Mouse (Mus musculus): ENCODE data around the gene Slc5a6.
A peak's percentile ranks its signal among the peaks of the same experiment; 100 is the strongest.
"Not testable (repeated sequence)": the region's sequence is repeated elsewhere in the genome, so short reads cannot be mapped to it uniquely, and the experiment has no call there.

Slc5a6 gene

GRCm38 (mm10) chr5:31080795-31081164 lies 32.1 kb upstream of the Slc5a6 start:
- no peak for DNase-seq (ENCODE audit: low read depth, low spot score)
- Histone ChIP-seq H3K36me3 (ENCODE audit: control insufficient read depth, insufficient read depth, low read length, poor library complexity, severe bottlenecking) (peaks cover 2% of the 10 kb centered on the region; the same call in 1 of the 2 replicates), H3K27me3 (ENCODE audit: control insufficient read depth, insufficient read depth, low read length, poor library complexity, severe bottlenecking) (no peaks in the 10 kb centered on the region)

GRCm38 (mm10) chr5:31080059-31080794 lies 31.5 kb upstream of the Slc5a6 start:
- Histone ChIP-seq H3K36me3 (ENCODE audit: control insufficient read depth, insufficient read depth, low read length, poor library complexity, severe bottlenecking) (peaks cover 2% of the 10 kb centered on the region; the same call in 1 of the 2 replicates), H3K27me3 (ENCODE audit: control insufficient read depth, insufficient read depth, low read length, poor library complexity, severe bottlenecking) (no peaks in the 10 kb centered on the region)
- no peak for DNase-seq (ENCODE audit: low read depth, low spot score)

GRCm38 (mm10) chr5:31076346-31076745 lies 27.6 kb upstream of the Slc5a6 start:
- no peaks in the 10 kb centered on the region for H3K27me3 ChIP-seq (ENCODE audit: control insufficient read depth, insufficient read depth, low read length, poor library complexity, severe bottlenecking)
- DNase-seq (ENCODE audit: low read depth, low spot score) = no peak
- H3K36me3 ChIP-seq (ENCODE audit: control insufficient read depth, insufficient read depth, low read length, poor library complexity, severe bottlenecking) = peaks cover 7% of the 10 kb centered on the region

- H3K36me3 ChIP-seq (ENCODE audit: control insufficient read depth, insufficient read depth, low read length, poor library complexity, severe bottlenecking) = peaks cover 15% of the 10 kb centered on the region
- no peaks in the 10 kb centered on the region for H3K27me3 ChIP-seq (ENCODE audit: control insufficient read depth, insufficient read depth, low read length, poor library complexity, severe bottlenecking)
- no peak for DNase-seq (ENCODE audit: low read depth, low spot score)
These were observed 24.5 kb upstream of the Slc5a6 start for GRCm38 (mm10) chr5:31073176-31073575.

- no peak for DNase-seq (ENCODE audit: low read depth, low spot score)
- H3K36me3 ChIP-seq (ENCODE audit: control insufficient read depth, insufficient read depth, low read length, poor library complexity, severe bottlenecking) = peaks cover 14% of the 10 kb centered on the region
- no peaks in the 10 kb centered on the region for H3K27me3 ChIP-seq (ENCODE audit: control insufficient read depth, insufficient read depth, low read length, poor library complexity, severe bottlenecking)
These were observed 23.1 kb upstream of the Slc5a6 start for GRCm38 (mm10) chr5:31071821-31072220.

GRCm38 (mm10) chr5:31071059-31071458 lies 22.3 kb upstream of the Slc5a6 start:
- peaks cover 14% of the 10 kb centered on the region for H3K36me3 ChIP-seq (ENCODE audit: control insufficient read depth, insufficient read depth, low read length, poor library complexity, severe bottlenecking)
- no peaks in the 10 kb centered on the region for H3K27me3 ChIP-seq (ENCODE audit: control insufficient read depth, insufficient read depth, low read length, poor library complexity, severe bottlenecking)
- DNase-seq (ENCODE audit: low read depth, low spot score) = no peak

GRCm38 (mm10) chr5:31069810-31070209 lies 21.1 kb upstream of the Slc5a6 start:
- H3K27me3 ChIP-seq (ENCODE audit: control insufficient read depth, insufficient read depth, low read length, poor library complexity, severe bottlenecking) = no peaks in the 10 kb centered on the region
- DNase-seq (ENCODE audit: low read depth, low spot score) = no peak
- H3K36me3 ChIP-seq (ENCODE audit: control insufficient read depth, insufficient read depth, low read length, poor library complexity, severe bottlenecking) = peaks cover 14% of the 10 kb centered on the region

GRCm38 (mm10) chr5:31055216-31056140 lies 6.8 kb upstream of the Slc5a6 start:
- Histone ChIP-seq H3K36me3 (ENCODE audit: control insufficient read depth, insufficient read depth, low read length, poor library complexity, severe bottlenecking) (peaks cover 8% of the 10 kb centered on the region; the same call in 1 of the 2 replicates), H3K27me3 (ENCODE audit: control insufficient read depth, insufficient read depth, low read length, poor library complexity, severe bottlenecking) (no peaks in the 10 kb centered on the region)
- peak; percentile 18 for DNase-seq (ENCODE audit: low read depth, low spot score)

GRCm38 (mm10) chr5:31054261-31055215 lies 5.8 kb upstream of the Slc5a6 start, which contains the start of gene Cad:
Gene Cad (plus strand): TSS chr5:31054780.
- H3K27me3 ChIP-seq (ENCODE audit: control insufficient read depth, insufficient read depth, low read length, poor library complexity, severe bottlenecking) = no peaks in the 10 kb centered on the region
- 0 out of 2 replicates have a peak, but pooled peaks cover 7% of the 10 kb centered on the region for H3K36me3 ChIP-seq (ENCODE audit: control insufficient read depth, insufficient read depth, low read length, poor library complexity, severe bottlenecking)
- DNase-seq (ENCODE audit: low read depth, low spot score) = peak; percentile 91

GRCm38 (mm10) chr5:31053728-31054127 lies 5.0 kb upstream of the Slc5a6 start:
- not testable (repeated sequence) for DNase-seq (ENCODE audit: low read depth, low spot score); H3K36me3 ChIP-seq (ENCODE audit: control insufficient read depth, insufficient read depth, low read length, poor library complexity, severe bottlenecking); H3K27me3 ChIP-seq (ENCODE audit: control insufficient read depth, insufficient read depth, low read length, poor library complexity, severe bottlenecking)

- DNase-seq (ENCODE audit: low read depth, low spot score) = peak; percentile 54
- 0 out of 2 replicates have a peak, but pooled peaks cover 2% of the 10 kb centered on the region for H3K36me3 ChIP-seq (ENCODE audit: control insufficient read depth, insufficient read depth, low read length, poor library complexity, severe bottlenecking)
- no peaks in the 10 kb centered on the region for H3K27me3 ChIP-seq (ENCODE audit: control insufficient read depth, insufficient read depth, low read length, poor library complexity, severe bottlenecking)
These were observed 1.7 kb upstream of the Slc5a6 start for GRCm38 (mm10) chr5:31050427-31050826.

- H3K27me3 ChIP-seq (ENCODE audit: control insufficient read depth, insufficient read depth, low read length, poor library complexity, severe bottlenecking) = no peaks in the 10 kb centered on the region
- 0 out of 2 replicates have a peak, but pooled peaks cover 2% of the 10 kb centered on the region for H3K36me3 ChIP-seq (ENCODE audit: control insufficient read depth, insufficient read depth, low read length, poor library complexity, severe bottlenecking)
- DNase-seq (ENCODE audit: low read depth, low spot score) = peak; percentile 99
These were observed 619 bp downstream of the Slc5a6 start, which contains the start of gene Atraid for GRCm38 (mm10) chr5:31047848-31048762. Gene Atraid (plus strand): TSS chr5:31048312.

GRCm38 (mm10) chr5:31047074-31047473 lies 1.6 kb downstream of the Slc5a6 start:
- no peak for DNase-seq (ENCODE audit: low read depth, low spot score)
- H3K27me3 ChIP-seq (ENCODE audit: control insufficient read depth, insufficient read depth, low read length, poor library complexity, severe bottlenecking) = no peaks in the 10 kb centered on the region
- H3K36me3 ChIP-seq (ENCODE audit: control insufficient read depth, insufficient read depth, low read length, poor library complexity, severe bottlenecking) = 0 out of 2 replicates have a peak, but pooled peaks cover 2% of the 10 kb centered on the region
